Mouse (Mus musculus) regulatory T cell (primary cell): ENCODE results near the gene Fam122a.

Experiments
- in situ Hi-C: fragments of 300-600 bp; cut with MboI, MseI; formaldehyde crosslinking; loops from one replicate; pipeline ENCODE4 v1.15.1; 2025; ENCODE audit warnings: high pct_unique_total_duplicates

The Fam122a gene

GRCm38 (mm10) chr19:24490275-24490674 is 13.1 kb upstream of the Fam122a start:
- in situ Hi-C loops = no loop called here

- in situ Hi-C loops = loop anchor here (5.0 kb wide), 1 partner anchor 199 kb away; no protein-coding TSS in a partner anchor
Measured at GRCm38 (mm10) chr19:24486433-24487296, 9.5 kb upstream of the Fam122a start.

- in situ Hi-C loops = loop anchor here (5.0 kb wide), 1 partner anchor 197 kb away; no protein-coding TSS in a partner anchor
Measured at GRCm38 (mm10) chr19:24484612-24485194, 7.5 kb upstream of the Fam122a start.

GRCm38 (mm10) chr19:24480916-24481315 is 3.8 kb upstream of the Fam122a start:
- in situ Hi-C loops = no loop called here

GRCm38 (mm10) chr19:24476461-24476860 is 695 bp downstream of the Fam122a start:
- in situ Hi-C loops = no loop called here

- in situ Hi-C loops = no loop called here
Measured at GRCm38 (mm10) chr19:24475281-24475680, 1.9 kb downstream of the Fam122a start.

GRCm38 (mm10) chr19:24472512-24472911 is 4.6 kb downstream of the Fam122a start:
- in situ Hi-C loops = no loop called here

GRCm38 (mm10) chr19:24471538-24471937 is 5.6 kb downstream of the Fam122a start:
- in situ Hi-C loops = no loop called here

- in situ Hi-C loops = no loop called here
Measured at GRCm38 (mm10) chr19:24469216-24469615, 7.9 kb downstream of the Fam122a start.

GRCm38 (mm10) chr19:24468616-24469015 is 8.5 kb downstream of the Fam122a start:
- in situ Hi-C loops = no loop called here

GRCm38 (mm10) chr19:24463011-24463410 is 14.1 kb downstream of the Fam122a start:
- in situ Hi-C loops = no loop called here

- in situ Hi-C loops = no loop called here
Measured at GRCm38 (mm10) chr19:24456591-24457231, 20.4 kb downstream of the Fam122a start.

GRCm38 (mm10) chr19:24455249-24455960 is 21.8 kb downstream of the Fam122a start:
- in situ Hi-C loops = no loop called here

GRCm38 (mm10) chr19:24454451-24454850 is 22.7 kb downstream of the Fam122a start:
- in situ Hi-C loops = no loop called here

GRCm38 (mm10) chr19:24453379-24453778 is 23.8 kb downstream of the Fam122a start:
- in situ Hi-C loops = no loop called here

- in situ Hi-C loops = no loop called here
Measured at GRCm38 (mm10) chr19:24452441-24452898, 24.7 kb downstream of the Fam122a start.

- in situ Hi-C loops = no loop called here
Measured at GRCm38 (mm10) chr19:24451626-24452025, 25.5 kb downstream of the Fam122a start.

- in situ Hi-C loops = no loop called here
Measured at GRCm38 (mm10) chr19:24450740-24451139, 26.4 kb downstream of the Fam122a start.

GRCm38 (mm10) chr19:24444322-24444721 is 32.8 kb downstream of the Fam122a start:
- in situ Hi-C loops = no loop called here

GRCm38 (mm10) chr19:24439715-24440114 is 37.4 kb downstream of the Fam122a start:
- in situ Hi-C loops = no loop called here

GRCm38 (mm10) chr19:24434291-24434690 is 42.9 kb downstream of the Fam122a start:
- in situ Hi-C loops = no loop called here

GRCm38 (mm10) chr19:24432447-24432846 is 44.7 kb downstream of the Fam122a start:
- in situ Hi-C loops = no loop called here
